Mouse (Mus musculus): ENCODE data around the gene Zfp383.
"Not testable (repeated sequence)": the region's sequence is repeated elsewhere in the genome, so short reads cannot be mapped to it uniquely, and the experiment has no call there.

Gene Zfp383

DNA sequence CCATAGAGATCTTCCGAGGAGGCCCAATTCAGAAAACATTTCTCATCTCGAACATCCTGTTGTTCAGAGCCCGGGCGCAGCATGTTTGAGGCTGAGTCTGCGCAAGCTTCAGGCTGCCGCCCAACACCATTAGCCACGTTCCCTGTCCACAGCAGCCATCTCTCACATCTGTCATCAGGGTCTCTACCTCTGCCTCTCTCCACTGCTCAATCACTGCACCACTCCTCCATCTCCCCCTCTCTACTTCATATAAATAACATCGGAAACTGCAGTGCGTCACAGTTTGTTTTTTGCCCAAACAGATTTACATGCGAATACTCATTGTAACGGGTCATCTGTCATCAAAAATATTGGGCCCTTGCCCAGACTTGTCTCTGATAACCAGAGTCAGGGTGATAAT is 33.0 kb downstream of the Zfp383 start:
- DNase-seq (ENCODE audit: low spot score in 2 of 2) = no peak

DNA sequence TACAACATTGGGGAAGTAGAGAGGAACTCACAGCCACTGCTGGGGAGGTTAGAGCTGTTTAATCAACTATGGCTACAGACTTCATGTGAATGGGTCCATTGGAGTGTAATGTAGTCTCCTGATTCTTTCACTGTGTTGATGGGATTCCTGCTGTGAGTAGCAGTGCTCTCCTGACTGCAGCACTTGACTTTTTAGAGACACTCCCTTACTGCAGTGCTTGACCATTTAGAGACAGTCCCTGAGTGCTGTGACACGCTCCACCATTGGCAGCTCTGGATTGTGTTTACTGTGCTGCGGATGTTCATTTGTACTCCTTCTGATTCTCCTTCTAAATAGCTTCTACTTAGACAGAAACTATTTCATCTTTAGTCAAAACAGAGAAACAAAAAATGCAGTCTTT is 34.7 kb downstream of the Zfp383 start:
- DNase-seq (ENCODE audit: low spot score in 2 of 2) = no peak

DNA sequence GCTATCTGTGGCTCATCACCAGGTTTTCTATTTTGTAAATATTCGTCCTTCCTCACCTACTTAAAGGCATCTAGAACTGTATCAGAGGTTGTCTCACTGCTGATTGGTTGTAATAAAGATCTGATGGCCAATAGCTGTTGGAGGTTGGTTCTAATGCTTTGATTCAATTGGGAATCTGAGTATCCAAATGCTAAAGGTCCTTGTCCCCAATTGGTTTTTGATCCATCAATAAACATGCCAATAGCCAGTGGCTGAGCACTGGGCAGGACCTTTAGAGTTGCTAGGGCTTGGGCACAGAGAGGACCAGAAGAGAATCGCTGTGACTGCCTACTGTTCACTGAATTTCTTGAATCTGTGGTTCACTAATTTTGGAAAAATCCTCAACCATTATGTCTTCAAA is 35.7 kb downstream of the Zfp383 start:
- no peak for DNase-seq (ENCODE audit: low spot score in 2 of 2)

DNA sequence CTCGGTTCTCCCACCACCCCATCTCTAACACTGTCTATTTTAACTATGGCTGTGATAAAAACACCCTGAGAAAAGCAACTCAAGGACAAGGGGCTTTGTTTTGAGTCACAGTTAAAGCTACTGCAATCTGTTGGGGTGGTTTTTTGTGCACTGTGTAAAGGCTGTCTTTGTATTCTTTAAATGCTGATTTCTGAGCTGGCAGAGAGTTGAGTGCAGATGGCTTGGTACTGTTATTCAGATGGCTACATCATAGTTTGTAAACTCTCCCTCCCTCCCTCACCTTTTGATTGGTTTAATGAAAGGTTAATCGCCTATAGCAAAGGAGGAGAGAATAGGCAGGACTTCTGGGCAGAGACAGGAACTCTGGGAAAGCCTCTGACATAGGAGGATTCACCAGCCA is 36.2 kb downstream of the Zfp383 start:
- no peak for DNase-seq (ENCODE audit: low spot score in 2 of 2)

DNA sequence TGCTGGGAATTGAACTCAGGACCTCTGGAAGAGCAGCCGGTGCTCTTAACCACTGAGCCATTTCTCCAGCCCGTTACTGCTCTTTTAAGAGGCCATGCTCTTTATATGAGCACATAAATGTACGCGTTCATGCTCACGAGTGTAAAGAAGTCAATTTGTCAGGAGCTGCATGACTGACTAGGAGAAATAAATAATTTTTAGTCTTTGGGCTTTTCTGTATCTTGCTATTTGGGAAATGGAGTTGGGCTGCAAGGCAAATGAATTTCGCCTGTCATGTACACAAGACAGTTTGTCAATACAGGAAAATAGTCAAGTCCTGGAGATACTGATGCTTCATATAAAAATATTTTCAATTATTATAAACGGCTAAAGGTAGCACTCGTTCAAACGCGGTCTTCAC is 45.1 kb downstream of the Zfp383 start:
- DNase-seq (ENCODE audit: low spot score in 2 of 2) = no peak

DNA sequence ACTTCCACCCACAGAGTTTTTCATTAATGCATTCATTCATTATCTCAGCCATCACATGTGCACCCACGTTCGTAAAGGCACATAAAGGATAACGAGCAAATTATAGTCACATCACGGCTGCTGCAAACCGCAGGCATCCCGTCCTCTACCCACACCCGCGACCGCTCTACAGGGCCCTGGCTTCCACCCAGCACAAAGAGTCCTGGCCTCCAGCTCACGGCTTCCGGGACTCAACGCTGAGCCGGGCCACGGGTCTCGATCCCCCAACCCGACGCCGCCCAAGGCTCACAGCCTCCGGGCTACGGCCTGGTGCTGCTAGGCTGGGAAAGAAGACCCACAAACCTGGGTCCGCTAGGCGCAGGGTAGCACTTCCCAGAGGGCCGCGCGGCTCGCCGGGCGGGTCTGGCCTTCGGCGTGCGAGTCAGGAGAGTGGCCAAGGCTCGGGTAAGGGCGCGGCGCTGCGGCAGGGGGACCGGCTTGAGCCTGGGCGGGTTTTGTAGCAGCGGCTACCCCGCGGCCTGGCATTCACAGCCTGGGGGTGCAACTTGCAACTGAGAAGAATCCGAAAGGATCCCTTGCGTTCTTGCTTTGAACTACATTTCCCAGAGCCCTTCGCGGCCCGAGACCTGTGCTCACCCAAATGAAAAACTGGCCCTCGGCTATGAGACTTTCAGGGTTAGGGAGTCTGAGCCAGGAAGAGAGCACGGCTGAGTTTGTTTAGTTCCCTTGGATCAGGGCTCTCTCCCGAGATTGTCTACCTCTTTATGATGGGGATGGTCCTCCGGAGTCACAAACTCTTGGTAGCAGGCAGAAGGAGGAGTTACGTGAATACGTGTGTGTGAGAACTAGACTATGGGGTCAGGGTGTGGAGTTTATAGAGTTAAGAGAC is 45.7 kb downstream of the Zfp383 start, which contains the start of gene Zfp74:
TSS of gene Zfp74 (minus strand) at position 577 of the 889 bp plus-strand sequence.
- peak; percentile 70 to 77 for DNase-seq (ENCODE audit: low spot score in 2 of 2)

DNA sequence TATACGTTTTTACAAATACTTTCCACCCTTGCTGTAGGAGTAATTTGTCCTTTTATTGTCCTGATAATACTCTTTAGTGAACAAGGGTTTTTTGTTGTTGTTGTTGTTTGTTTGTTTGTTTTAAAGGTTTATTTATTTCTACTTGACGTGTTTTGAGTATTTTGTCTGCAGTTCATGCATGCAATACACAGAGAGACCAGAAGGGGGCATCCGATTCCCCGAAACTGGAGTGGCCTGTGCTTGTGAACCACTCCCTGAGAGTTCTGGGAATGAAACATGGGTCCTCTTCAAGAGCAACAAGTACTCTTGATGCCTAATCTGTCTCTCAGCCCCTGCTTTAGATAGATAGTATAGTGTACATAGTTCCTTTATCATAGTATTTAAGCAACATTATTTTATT is 46.7 kb downstream of the Zfp383 start:
- DNase-seq (ENCODE audit: low spot score in 2 of 2) = no peak

DNA sequence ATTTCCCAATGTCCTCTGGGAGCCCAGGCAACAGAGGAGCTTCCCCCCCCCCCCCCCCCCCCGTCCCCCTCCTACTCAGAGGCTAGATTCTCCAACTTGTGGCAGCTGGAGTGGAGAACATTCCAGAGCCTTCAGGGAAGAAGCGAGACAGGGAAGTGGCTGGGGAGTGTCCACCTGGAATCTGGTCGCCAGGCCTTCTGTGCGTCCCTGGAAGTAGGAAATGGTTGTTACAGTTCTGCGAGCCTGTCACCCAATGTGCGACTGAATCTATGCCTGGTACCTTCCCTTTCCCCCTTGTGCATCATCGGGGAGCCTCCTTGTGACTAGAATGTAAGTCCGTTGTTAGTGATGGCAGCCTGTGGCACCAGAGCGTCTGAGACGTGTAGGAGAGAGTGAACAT is 48.2 kb downstream of the Zfp383 start:
- peak; percentile 30 to 43 for DNase-seq (ENCODE audit: low spot score in 2 of 2)

DNA sequence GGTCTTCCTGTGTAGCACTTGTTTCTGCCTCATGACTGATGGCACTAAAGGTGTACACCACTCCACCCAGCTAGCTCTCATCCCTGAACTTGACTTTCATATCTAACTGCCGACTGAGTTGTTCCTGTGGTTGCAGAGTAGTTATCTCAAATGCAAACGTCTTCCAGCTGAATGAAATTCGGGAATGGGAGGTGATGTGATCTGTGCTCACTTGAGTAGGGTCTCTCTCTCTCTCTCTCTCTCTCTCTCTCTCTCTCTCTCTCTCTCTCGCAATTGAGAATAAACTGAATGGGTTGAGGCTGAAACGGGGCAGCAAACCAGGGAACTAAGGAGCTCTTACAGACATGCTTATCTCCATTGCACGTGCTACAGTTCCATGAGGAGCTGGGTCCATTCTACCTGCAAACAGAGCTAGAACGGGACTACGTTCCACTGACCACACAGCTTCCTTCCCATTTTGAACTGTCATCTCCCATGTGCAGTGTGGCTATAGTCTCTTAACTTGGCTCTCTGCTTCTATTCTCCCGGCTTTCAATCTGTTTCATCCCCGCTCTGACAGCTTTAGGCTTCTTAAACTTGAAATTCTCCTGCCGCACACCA is 50.2 kb downstream of the Zfp383 start:
- DNase-seq (ENCODE audit: low spot score in 2 of 2) = no peak

DNA sequence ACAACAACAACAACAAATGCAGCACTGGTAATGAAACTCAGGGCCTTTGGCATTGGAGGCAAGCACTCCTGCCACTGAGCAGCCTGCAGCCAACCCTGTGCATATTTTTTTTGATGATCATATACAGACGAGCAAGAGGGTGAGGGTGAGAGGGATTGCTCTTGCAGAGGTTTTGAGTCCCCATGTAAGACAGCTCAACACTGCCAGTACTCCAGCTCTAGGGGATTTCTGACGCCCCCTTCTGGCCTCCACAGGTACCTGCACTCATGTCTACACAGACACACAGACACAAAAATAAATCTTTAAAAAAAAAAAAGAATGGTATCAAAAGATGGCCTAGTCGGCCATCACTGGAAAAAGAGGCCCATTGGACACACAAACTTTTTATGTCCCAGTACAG is 51.0 kb downstream of the Zfp383 start:
- no peak for DNase-seq (ENCODE audit: low spot score in 2 of 2)

DNA sequence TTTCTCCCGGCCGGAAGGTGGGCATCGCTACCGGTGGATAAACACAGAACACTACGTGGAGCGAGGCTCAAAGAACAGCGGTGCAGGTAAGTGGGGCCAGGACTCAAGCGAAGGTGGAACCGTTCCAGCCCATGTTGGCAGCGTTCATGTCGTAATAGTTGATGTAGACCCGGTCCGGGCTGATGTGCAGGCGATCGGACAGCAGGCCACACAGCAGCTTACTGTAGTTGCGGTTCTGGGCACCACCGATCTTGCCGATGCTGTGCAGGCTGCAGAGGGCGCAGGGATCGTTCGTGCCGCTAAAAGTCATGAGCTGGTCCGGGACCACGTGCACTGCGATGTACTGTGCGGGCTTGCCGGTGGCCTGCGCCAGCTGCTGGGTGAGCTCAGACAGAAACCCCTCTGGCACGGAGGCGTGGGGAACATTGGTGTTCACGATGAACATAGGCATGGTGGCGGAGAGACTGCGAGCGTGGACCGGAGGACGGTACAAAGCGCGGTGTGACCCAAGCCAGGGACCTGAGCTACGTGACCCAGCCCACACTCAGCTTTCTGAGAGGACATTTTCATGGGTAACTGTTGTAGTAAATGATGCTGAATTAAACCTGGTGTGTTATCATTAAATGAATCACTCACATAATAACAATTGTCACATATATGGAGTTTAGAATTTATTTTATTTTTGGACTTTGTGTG is 57.2 kb downstream of the Zfp383 start:
- not testable (repeated sequence) for DNase-seq (ENCODE audit: low spot score in 2 of 2)

All from right cerebral cortex, postnatal 36 days (tissue).